Mouse (Mus musculus): Measurements from ENCODE around the gene Golga5.

DNA sequence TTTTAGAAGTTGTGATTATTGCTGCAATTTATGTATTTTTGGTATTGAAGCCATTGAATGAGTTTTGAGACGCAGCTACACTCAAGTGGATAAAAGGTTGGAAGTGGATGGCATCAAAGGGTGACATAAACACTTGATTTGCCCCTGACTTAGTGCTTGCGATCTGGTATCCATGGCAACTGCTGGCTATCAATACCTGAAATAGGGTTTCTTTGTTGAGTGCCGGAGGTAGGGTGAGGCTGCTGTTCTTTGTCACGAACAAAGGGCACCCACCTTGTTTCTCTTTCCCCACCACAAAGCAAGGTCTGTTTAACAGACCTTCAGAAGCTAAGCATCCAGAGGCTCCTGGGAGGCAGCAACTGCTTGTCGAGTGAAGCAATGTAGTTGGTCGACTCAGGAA lies 76.2 kb downstream of the Golga5 start:
- TF ChIP-seq CTCF (IDR thresholded peaks at IDR 0.05; ENCODE audit: borderline replicate concordance, control insufficient read depth, extremely low read depth, insufficient read depth, low read length, poor library complexity) (no peak), POLR2A (IDR thresholded peaks at IDR 0.05; ENCODE audit: control insufficient read depth, extremely low read depth, insufficient read depth, low read length, poor library complexity) (no peak)

All from thymus, adult 2 months (tissue).